Mouse (Mus musculus): ENCODE data around the gene Eif2d.

Gene Eif2d

GRCm38 (mm10) chr1:131184253-131184955, 31.4 kb downstream of the Eif2d start:
- DNase-seq (ENCODE audit: low spot score), result no peak

- DNase-seq (ENCODE audit: low spot score), result no peak
Observed at GRCm38 (mm10) chr1:131184956-131185660, 32.1 kb downstream of the Eif2d start.

- DNase-seq (ENCODE audit: low spot score), result no peak
Observed at GRCm38 (mm10) chr1:131185821-131186506, 33.0 kb downstream of the Eif2d start.

DNA sequence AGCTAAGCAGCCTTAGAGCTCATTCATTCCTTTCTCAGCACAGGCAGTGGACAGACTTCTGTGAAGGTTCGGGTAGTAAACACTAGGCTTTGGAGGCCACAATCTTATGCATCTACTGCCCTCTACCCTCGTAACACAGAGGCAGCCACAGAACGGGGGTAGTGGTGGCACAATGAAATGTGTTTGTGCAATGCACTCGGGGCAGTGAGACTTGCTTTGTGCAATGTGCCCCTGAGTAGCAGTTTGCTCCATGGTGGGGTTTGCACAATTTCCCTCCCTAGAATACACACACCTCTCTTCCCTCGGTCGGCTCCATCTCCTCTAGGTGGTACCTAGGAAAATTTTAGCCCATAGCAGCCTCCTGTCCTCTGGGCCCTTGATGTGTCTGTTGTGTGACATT, 34.0 kb downstream of the Eif2d start:
- DNase-seq (ENCODE audit: low spot score), result no peak

DNA sequence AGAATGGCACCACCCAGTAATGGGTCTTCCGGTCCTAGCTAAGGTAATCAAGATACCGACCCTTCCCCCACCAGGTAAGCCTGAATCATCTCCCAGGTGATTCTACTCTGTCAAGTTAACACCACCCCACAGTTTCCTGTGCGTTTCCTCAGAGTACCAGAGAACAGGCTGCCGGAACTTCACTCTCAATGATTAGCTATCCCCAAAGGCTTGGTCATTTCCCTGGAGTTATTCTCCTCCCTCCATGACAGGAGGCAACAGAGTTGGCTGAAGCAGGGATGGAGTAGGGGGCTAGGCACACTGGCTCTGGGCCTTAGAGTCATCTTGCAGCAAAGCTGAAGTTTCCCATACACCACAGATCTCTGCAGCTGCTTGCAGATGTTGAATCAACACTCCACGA, 34.9 kb downstream of the Eif2d start:
- DNase-seq (ENCODE audit: low spot score), result no peak

DNA sequence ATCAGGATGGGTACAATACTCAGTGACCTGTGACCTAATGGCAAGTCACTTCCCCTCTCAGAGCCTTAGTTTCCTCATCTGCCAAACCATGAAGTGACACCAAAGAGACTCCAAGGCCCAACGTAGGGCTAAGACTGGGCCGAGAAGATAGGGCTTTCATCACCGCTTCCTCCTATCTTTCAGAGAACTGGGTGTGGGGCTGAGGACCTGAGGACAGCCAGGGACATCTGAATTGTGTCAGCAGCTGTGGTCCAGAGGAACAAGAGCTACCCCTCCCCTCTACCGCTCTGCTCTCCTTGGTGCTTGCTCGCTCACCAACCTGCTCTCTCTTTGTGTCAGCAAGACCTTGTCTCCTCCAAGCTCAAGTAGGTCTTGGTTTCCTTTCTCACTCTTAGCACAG, 35.7 kb downstream of the Eif2d start:
- no peak for DNase-seq (ENCODE audit: low spot score)

DNA sequence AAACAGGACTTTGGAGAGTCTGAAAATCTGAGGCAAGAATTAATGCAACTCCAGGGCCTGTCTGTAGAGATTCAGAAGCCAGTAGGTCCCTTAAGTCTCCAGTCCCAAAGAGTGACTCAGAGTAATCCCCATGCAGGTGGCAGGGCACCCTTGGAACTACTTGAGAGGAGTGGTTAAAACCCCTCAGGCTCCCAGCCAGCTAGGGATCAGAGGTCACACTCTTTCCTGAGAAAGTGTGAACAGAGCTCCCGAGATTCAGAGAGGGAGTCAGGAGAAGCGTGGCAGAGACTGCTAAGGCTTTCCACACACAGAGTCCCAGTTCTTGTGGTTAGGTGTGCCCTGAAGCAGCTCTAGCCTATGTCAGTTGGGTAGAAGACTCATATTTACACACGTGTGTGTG, 40.8 kb downstream of the Eif2d start:
- DNase-seq (ENCODE audit: low spot score), result no peak

DNA sequence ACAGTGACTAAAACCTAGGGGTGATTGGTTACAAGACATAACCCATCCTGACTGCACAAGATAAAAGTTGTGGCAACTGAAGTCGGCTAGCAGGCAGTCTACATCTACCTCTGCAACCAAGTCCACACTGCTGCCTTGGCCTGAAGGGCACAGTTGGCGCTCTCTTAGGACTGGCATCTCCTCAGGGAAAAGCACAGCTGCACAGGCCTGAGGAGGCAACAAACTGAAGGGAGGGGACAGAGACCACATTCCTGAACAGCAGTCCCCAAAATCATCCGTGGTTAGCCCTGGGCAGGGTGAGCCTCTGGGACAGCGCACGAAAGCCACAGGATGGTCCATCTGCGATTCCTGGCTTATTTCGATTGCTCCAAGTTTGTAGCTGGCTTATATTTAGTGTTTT, 42.7 kb downstream of the Eif2d start:
- no peak for DNase-seq (ENCODE audit: low spot score)

DNA sequence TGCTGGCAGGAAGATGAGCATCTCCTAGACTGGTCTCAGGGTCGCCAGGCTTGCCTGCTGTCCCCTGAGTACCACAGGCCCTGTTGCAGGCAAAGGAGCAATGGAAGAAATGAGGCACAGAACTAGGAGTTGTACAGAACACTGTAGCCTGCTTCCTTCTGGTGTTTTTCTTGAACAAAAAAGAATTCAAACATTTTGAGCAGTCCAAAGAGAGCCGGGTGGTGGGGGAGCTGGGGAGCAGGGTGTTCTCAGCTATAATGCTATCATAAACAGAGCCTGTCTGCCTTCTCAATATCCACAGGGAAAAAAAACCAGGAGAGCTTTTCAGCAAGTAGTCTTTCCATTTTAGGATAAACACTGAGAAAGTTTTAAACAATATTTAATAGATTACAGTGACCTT, 43.1 kb downstream of the Eif2d start:
- DNase-seq (ENCODE audit: low spot score), result no peak

GRCm38 (mm10) chr1:131198417-131198960, 45.5 kb downstream of the Eif2d start:
- DNase-seq (ENCODE audit: low spot score), result no peak

DNA sequence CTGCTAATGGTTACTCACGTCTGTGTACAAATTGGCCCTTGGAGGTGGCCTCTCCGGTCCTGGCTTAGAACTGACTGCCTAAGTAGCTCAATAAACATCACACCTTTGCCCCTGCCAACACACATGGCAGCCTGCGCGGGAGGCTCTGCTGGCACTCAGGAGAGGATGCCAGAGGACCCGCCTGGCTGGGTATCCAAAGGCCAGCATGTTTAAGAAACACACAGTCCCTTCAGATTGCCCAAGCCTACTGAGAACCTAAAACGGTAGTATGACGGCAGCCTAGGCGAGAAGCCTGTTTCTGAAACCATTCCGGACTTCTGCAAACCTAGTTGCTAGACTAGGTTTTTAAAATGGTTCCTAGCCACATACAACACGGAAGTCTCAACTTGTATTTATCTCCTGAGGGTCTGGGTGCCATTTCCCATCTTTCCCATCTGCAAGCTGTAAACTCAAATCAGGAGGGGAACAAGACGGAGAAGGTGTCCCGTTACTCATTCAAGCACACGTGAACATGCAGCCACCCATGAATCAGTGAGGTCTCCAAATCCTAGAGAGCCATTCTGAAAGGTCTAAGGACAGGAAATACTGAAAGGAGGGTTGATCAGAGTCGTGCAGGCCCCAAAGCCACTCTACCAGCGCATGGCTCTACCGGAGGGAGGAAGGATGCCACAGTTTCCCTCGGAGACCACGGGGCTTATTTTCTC, 46.3 kb downstream of the Eif2d start:
- DNase-seq (ENCODE audit: low spot score), result no peak

- DNase-seq (ENCODE audit: low spot score), result no peak
Observed at GRCm38 (mm10) chr1:131199976-131200375, 47.0 kb downstream of the Eif2d start.

DNA sequence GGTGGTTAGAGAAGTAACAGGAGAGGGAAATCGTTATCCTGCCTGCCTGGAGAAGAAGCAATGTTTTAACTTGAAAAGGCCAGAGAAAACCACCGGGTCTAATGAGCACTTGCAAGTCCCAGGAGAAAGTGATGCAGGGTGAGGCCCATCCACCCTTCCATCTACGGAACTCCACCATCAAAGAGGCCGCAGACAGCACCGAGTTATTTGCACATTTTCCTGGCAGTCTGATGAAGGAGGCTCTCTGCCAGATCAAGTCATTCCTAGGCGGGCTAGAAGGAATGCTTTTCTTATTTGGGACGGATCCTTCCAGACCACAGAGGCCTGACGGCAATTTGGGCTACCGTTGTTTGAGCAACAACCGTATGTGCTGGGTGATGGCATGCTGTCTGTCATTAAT, 47.6 kb downstream of the Eif2d start:
- DNase-seq (ENCODE audit: low spot score), result no peak

DNA sequence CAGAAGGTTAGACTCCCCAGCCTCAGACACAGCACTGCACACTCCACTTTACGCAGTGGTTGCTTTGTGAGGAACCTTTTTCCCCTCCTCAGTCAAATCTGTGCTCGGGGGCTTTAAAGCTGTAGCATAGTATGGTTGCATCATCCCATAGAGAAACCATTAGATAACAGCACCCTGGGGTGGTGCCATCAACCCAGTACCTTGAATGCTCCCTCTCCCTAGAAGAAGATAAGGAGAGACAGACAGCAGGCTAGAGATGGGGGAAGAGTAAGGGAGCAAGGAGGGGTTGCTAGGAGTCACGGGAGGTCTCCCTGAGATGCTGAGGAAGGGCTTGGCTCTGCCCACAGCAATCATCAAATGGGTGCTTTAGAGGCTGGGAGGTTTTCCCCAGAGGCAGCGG, 48.4 kb downstream of the Eif2d start:
- no peak for DNase-seq (ENCODE audit: low spot score)

DNA sequence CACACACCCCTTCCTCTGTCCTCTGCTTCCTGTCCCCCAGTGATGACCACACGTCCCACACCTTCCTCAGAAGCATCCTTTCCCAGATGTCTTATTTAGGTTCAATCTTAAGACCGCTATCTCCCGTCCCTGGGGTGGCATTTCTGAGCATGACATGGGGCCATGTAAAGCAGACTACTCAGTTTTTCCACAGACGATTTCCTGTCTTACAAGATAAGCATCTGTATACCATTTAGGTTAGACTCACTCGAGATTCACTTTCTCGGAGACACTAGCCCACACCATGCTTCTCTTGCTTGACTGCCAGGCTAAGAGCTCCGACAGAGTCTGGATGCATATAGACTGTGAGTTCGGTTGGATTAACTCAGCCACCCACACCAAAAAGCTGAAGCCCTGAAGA, 51.5 kb downstream of the Eif2d start:
- DNase-seq (ENCODE audit: low spot score), result no peak

DNA sequence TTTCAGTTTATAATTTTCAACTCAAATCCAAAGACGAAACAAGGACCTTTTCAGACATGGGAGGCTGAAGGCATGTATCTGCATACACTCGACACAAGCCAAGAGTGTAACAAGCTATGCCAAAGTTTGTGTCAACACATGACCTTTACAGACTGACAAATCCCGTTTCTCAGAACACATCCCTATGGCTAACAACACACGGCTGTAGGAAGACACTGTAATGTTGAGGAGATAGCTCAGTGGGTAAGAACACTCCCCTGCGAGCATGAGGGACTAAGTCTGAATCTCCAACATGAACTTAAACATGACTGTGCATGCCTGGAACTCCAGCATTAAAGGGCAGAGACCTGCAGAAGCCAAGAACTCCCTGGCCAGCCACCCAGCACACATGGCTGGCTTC, 53.4 kb downstream of the Eif2d start:
- DNase-seq (ENCODE audit: low spot score), result no peak

GRCm38 (mm10) chr1:131207531-131207930, 54.5 kb downstream of the Eif2d start:
- DNase-seq (ENCODE audit: low spot score), result peak; percentile 94

DNA sequence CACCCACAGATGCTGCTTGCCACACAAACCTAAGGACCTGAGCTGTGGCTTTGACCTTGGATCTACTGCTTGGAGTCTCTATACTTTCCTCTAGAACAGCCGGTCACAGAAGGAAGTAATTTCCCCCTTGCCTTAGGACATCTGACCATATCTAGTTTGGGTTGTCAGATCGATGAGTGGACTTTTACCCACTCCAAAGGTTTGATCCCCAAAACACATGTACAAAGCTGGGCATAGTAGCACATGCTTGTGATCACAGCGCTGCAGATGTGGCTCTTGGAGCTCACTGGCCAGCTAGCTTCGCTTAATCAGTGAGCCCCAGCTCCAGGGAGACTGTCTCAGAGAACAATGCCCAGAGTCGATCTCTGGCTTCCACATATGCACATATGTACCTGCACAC, 55.1 kb downstream of the Eif2d start:
- no peak for DNase-seq (ENCODE audit: low spot score)

DNA sequence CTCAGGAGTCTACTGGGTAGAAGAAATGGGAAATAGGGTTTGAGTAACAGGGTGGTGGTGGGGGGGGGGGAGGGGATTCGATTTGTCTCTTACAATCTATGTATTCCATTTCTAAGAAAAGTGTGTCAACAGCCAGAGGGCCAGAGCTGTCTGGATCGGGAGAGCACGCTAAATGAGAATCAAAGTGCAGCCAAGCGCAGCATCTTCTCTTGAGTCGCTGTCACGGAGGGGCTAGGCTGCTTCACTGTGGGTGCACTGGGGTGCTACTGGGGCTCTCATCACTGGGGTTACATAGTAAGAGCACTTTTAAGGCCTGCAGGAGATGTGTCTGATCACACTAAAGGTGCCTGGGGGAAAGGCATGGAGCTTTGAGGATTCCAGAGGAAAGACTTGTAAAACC, 55.8 kb downstream of the Eif2d start:
- no peak for DNase-seq (ENCODE audit: low spot score)

- no peak for DNase-seq (ENCODE audit: low spot score)
Observed at GRCm38 (mm10) chr1:131209971-131210426, 57.0 kb downstream of the Eif2d start.

GRCm38 (mm10) chr1:131211655-131212054, 58.7 kb downstream of the Eif2d start:
- no peak for DNase-seq (ENCODE audit: low spot score)

DNA sequence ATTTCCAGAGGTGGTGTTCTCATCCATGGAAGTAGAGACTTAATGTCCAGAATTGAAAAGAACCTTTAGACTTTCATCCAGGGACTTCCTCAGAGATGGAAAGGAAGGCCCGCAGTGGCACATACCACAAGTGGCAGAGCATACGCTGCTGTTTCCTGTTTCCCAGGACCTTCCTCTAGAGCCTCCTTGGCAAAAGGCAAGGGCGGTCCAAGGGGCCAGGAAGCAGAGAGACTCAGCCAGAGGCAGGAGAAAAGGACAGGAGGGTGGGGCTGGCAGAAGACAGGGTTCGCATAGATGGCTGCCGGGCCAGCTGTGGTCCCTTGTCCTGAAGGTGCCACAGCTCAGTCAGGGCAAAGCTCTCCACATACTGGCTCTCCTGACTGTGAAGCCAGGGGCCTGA, 60.0 kb downstream of the Eif2d start:
- no peak for DNase-seq (ENCODE audit: low spot score)
